Mouse (Mus musculus) retina, embryonic 14.5 days (tissue): ENCODE measurements at regions not wholly inside any gene's neighbourhood (a gene's known extent, or its start where the extent isn't known, plus 50 kb on each side); places are given as distances from the start of the nearest gene placed in this dataset.

Experiments used
- DNase-seq: peaks from one replicate; pipeline ENCODE4 v3.0.0-alpha.2; 2015; ENCODE audit warnings: low spot score

DNA sequence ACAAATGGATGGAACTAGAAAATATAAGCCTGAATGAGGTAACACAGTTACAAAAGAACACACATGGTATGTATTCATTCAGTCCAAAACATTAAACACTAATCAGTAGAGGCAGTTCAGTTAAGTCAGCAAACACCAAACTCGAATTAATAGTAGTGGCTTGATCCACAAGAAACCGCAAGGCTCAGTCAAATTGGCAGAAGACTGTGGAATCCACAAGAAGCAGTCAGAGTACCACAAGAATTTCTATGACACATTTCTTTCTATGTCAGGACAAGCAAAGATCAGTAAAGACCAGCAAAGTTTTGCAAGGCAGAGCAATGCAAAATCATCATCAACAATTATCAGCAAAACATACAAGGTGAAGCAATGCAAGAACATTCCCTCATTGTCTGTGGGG lies 1373.9 kb upstream of the Zeb2 start:
- no peak for DNase-seq

DNA sequence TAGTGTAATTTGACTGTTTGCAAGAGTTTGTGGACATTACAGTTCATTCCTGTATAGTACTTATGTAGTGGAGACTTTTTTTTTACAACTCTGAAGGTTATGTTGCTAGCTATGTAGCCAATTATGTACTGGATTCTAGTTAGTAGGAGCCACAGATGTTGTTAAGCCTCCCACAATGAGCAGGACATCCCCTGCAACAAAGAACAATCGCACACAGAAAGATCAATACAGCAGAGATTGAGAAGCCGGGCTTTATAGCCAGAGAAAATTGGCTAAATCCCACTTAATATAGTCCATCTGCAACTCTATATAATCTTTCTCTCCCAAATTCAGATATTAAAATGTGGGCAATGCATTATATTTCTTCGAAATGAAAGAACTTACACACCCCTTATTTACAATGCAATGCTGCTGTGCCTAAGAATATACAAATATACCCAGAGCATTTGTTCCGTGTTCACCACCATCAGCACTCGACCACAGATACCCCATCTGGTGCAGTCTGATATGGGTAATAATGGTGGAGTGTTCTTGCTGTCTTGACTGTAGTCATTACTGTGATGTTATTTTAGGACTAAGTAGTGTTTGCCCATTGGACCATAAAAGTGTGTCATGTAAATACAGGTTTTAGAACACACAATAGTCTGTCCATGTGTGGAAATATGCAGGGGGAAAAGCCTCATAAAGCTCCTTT lies 1351.9 kb upstream of the Zeb2 start:
- peak; percentile 19 for DNase-seq

- peak; percentile 28 for DNase-seq
Measured at GRCm38 (mm10) chr2:46465389-46465788, 1348.2 kb upstream of the Zeb2 start.

GRCm38 (mm10) chr2:46464913-46465312 lies 1347.7 kb upstream of the Zeb2 start:
- DNase-seq: no peak

GRCm38 (mm10) chr2:46462670-46463069 lies 1345.5 kb upstream of the Zeb2 start:
- no peak for DNase-seq

DNA sequence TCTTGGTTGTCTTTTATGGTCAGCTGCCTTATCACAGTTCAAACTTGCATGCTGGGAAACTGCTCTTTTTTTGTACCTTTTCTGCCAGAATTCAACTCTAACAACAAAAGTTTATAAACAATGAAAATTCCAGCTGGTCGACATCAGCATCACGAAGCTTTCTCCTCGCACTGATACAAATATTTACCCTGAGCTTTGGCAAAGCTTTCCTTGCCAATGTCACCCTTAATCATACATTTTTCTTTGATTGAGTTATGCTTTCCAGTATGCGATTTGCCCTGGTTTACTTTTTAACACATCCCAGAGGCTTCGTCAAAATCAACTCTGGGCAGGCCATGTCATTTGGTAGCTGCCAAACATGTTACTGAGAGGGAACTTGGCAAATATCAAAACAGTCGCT lies 1333.5 kb upstream of the Zeb2 start:
- DNase-seq: no peak

GRCm38 (mm10) chr2:46445306-46445705 lies 1328.1 kb upstream of the Zeb2 start:
- no peak for DNase-seq

DNA sequence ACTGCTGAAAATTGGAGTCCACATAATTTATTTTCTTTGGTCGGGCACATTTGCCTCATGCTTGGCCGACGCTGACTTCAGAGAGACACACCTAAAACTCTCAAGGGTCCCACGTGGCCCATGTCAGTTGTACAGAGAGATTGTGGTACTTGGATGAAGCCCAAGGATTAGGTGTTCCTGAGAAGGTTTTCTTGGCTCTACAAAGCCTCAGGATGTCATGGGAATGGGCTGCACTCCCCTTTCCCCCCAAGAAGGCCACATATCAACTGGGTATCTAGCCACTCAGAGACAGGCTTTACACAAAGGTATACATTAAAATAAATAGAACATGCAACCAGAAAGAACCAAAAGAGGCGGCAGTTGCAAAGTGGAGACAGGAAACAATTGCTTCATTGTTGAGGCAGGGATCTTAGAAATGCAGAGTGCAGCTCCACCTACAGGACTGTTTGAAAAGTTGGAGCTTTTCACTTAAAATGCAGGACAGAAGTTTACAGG lies 1326.5 kb upstream of the Zeb2 start:
- peak; percentile 76 for DNase-seq

DNA sequence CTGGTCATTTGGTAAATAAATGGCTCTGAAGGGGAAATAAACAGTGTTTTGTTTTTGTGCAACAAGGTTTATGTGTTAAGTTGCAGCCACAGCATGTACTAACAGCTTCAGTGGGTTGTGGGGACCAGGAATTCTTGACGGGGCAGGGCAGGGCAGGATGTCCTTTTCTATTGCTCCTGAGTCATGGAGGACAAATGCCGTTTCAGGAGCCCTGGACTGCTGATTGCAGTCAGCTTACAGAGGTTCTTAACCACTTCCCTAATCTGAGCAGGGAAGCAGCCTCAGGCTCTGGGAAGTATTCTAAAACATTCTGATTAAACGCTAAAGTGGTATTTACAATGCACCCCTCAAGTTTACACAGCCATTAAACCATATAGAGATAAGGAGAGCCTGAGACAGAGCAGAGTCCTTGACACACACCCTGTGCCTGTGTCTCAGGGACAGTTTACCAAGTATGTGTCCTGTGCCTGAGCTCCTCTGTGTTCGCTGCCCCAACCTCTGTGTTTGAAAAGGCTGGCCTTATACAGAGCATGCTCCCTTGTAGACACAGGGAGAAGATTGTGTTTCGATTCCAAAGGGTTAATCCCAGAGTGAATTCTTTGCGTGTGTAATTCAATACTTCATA lies 1326.0 kb upstream of the Zeb2 start:
- DNase-seq: peak; percentile 8

DNA sequence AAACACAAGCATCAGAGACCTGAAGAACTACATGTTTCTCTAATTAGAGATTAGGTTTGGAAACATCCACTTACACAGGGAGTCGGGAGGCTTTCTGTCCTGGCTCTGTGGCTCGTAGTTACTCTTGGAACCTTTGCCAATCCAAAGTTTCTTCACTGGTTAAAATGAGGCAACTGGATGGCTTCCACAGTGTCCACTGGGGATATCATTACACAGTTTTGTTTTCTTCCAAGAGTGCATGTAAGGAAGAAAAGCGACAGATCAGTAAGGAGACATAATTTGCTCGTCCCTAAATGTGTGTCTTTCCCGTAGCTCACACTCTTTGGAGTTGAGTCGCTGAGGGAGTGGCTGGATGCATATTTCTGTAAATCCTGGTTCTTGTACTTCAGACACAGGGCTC lies 1325.4 kb upstream of the Zeb2 start:
- no peak for DNase-seq

GRCm38 (mm10) chr2:46441927-46442326 lies 1324.7 kb upstream of the Zeb2 start:
- DNase-seq: no peak

- DNase-seq: no peak
Measured at GRCm38 (mm10) chr2:46441348-46441747, 1324.2 kb upstream of the Zeb2 start.

- no peak for DNase-seq
Measured at GRCm38 (mm10) chr2:46440038-46440437, 1322.8 kb upstream of the Zeb2 start.

GRCm38 (mm10) chr2:46418281-46418680 lies 1301.1 kb upstream of the Zeb2 start:
- no peak for DNase-seq

- DNase-seq: no peak
Measured at GRCm38 (mm10) chr2:46402373-46403114, 1285.3 kb upstream of the Zeb2 start.

GRCm38 (mm10) chr2:46394161-46394560 lies 1277.0 kb upstream of the Zeb2 start:
- no peak for DNase-seq

GRCm38 (mm10) chr2:46372847-46373461 lies 1255.8 kb upstream of the Zeb2 start:
- no peak for DNase-seq

DNA sequence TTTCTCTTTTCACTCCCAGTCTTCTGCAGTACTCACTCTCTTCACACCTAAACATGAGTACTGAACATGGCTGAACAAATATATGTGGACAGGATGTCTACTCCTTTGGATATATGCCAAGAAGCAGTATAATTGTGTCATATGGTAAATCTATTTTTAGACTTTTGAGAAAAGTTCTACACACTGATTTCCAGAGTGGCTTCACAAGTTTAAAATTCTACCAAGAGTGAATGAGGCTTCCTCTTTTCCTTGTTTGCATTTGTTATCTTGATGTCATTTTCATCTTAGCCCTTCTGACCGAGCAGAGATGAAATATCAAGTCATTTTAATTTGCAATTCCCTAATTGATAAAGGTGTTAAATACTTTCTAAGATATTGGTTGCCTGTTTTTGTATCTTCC lies 1254.6 kb upstream of the Zeb2 start:
- DNase-seq: no peak

DNA sequence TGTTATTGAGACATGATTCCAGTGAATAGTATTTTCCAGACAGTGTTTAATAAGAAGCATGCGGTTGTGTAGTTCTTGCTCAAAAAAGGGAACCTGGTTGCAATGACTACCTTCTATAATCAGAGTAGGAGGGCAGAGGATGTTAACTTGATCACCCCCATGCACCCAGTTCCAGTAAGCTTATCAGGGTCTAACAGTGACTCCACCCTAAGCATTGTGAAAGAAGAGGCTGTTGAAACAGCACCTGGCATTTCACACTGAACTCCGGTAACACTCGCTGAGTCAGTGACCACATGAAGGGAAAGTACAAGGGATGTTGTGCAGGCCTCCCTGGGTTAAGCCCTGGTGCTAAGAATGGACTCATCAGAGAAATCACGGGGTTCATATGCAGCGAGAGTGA lies 1253.8 kb upstream of the Zeb2 start:
- no peak for DNase-seq

GRCm38 (mm10) chr2:46368882-46369281 lies 1251.7 kb upstream of the Zeb2 start:
- no peak for DNase-seq

DNA sequence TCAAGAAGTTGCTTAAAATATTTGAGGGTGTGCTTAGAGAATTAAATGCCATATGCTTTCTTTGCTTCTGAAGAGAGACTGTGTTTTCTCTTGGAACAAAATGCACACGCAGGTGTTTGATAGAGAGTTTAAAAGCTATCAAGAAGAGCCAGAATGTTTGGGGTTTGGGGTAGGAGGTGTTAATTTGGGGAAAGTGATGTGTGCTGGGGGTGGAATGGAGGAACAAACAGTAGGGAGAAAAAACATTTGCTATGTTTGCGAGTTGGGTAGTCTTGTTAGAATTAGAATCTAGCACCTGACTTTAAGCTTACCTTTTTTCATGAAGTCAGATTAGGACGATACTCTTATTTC lies 1248.9 kb upstream of the Zeb2 start:
- no peak for DNase-seq

GRCm38 (mm10) chr2:46365428-46366134 lies 1248.4 kb upstream of the Zeb2 start:
- DNase-seq: no peak
